Mouse (Mus musculus) embryonic fibroblast, embryonic 13.5 days (primary cell): Measurements from ENCODE around the gene Hax1.

Experiments
- CTCF ChIP-seq: IDR thresholded peaks from 2 replicates; pipeline ENCODE4 v1.5.1; 2011; ENCODE audit warnings: mild to moderate bottlenecking, control low read depth, low read length, moderate library complexity, borderline replicate concordance; ENCODE audit not compliant: insufficient read depth
- POLR2A ChIP-seq: IDR thresholded peaks from 2 replicates; pipeline ENCODE4 v1.6.1; 2011; ENCODE audit warnings: low read depth, mild to moderate bottlenecking, control low read depth, low read length, moderate library complexity

DNA sequence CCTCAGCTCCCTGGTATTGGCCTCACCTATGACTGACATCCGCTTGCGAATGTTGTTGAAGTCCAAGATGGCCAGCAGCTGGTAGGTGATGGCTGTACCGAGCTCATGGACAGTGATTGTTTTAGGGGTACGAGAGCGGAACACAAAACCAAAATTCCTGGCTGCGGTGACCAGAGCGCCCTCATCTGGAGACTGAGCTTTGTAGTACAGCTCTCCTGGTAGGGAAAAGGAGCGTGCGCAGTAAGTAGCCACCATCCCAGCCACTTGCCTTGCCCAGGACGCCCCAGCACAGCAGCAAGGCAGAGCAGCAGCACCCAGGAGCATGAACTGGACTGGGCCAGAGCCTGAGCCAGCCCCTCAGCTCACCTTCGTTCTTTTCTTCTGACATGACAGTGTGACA lies 50.6 kb downstream of the Hax1 start:
- TF ChIP-seq CTCF: no peak
- no peak for TF ChIP-seq POLR2A
